Mouse (Mus musculus): Measurements from ENCODE around the gene Lama4. TPM values are rescaled to one million over a fixed set of nuclear protein-coding genes. Genes with fewer than 3 reads are reported as not detected.

The Lama4 gene
- polyA plus RNA-seq, 1 experiment from 2014 or later: 71.5 TPM

GRCm38 (mm10) chr10:39104803-39105449, 139.6 kb downstream of the Lama4 start:
- WGBS: 93% methylated on average over 8 of the region's 8 CpGs
- no peak overlapping the region for H3K4me3 ChIP-seq (ENCODE audit: low read length)
- H3K4me1 ChIP-seq (ENCODE audit: control insufficient read depth, insufficient read depth, low read length): no peaks in the 10 kb centered on the region
- H3K36me3 ChIP-seq (ENCODE audit: control insufficient read depth, insufficient read depth, low read length): peaks cover 28% of the 10 kb centered on the region
- no peaks in the 10 kb centered on the region for H3K9me3 ChIP-seq (ENCODE audit: control insufficient read depth, low read length)
- ATAC-seq (ENCODE audit: low FRiP score, low TSS enrichment): no peak
- no peak overlapping the region for H3K4me2 ChIP-seq (replicated peaks; ENCODE audit: low read depth, low read length)
- no peak overlapping the region for H3K9ac ChIP-seq (ENCODE audit: low read depth, low read length)
- no peak overlapping the region for H3K27ac ChIP-seq (ENCODE audit: low read depth, low read length)
- H3K27me3 ChIP-seq (ENCODE audit: control insufficient read depth, insufficient read depth, low read length): no peaks in the 10 kb centered on the region

- WGBS: 68% methylated on average over 3 of the region's 3 CpGs
- Histone ChIP-seq H3K9ac (ENCODE audit: low read depth, low read length) (no peak overlapping the region), H3K9me3 (ENCODE audit: control insufficient read depth, low read length) (no peaks in the 10 kb centered on the region), H3K27me3 (ENCODE audit: control insufficient read depth, insufficient read depth, low read length) (no peaks in the 10 kb centered on the region), H3K36me3 (ENCODE audit: control insufficient read depth, insufficient read depth, low read length) (peaks cover 28% of the 10 kb centered on the region), H3K4me2 (replicated peaks; ENCODE audit: low read depth, low read length) (no peak overlapping the region), H3K4me3 (ENCODE audit: low read length) (no peak overlapping the region), H3K4me1 (ENCODE audit: control insufficient read depth, insufficient read depth, low read length) (no peaks in the 10 kb centered on the region), H3K27ac (ENCODE audit: low read depth, low read length) (no peak overlapping the region)
- no peak for ATAC-seq (ENCODE audit: low FRiP score, low TSS enrichment)
These were observed 141.1 kb downstream of the Lama4 start for GRCm38 (mm10) chr10:39106413-39106812.

GRCm38 (mm10) chr10:39106935-39107334, 141.6 kb downstream of the Lama4 start:
- peaks cover 28% of the 10 kb centered on the region for H3K36me3 ChIP-seq (ENCODE audit: control insufficient read depth, insufficient read depth, low read length)
- ATAC-seq (ENCODE audit: low FRiP score, low TSS enrichment): no peak

GRCm38 (mm10) chr10:39108837-39109488, 143.6 kb downstream of the Lama4 start:
- Histone ChIP-seq H3K9me3 (ENCODE audit: control insufficient read depth, low read length) (no peaks in the 10 kb centered on the region), H3K4me3 (ENCODE audit: low read length) (no peak overlapping the region), H3K36me3 (ENCODE audit: control insufficient read depth, insufficient read depth, low read length) (peaks cover 16% of the 10 kb centered on the region; the same call in 1 of the 2 replicates), H3K27ac (ENCODE audit: low read depth, low read length) (no peak overlapping the region), H3K9ac (ENCODE audit: low read depth, low read length) (no peak overlapping the region), H3K27me3 (ENCODE audit: control insufficient read depth, insufficient read depth, low read length) (no peaks in the 10 kb centered on the region), H3K4me1 (ENCODE audit: control insufficient read depth, insufficient read depth, low read length) (no peaks in the 10 kb centered on the region), H3K4me2 (replicated peaks; ENCODE audit: low read depth, low read length) (no peak overlapping the region)
- no peak for ATAC-seq (ENCODE audit: low FRiP score, low TSS enrichment)
- 78% methylated on average over 10 of the region's 10 CpGs for WGBS

More at GRCm38 (mm10) chr10:39106935-39107334, 141.6 kb downstream of the Lama4 start:
- H3K9me3 ChIP-seq (ENCODE audit: control insufficient read depth, low read length): no peaks in the 10 kb centered on the region
- H3K9ac ChIP-seq (ENCODE audit: low read depth, low read length): no peak overlapping the region
- no peak overlapping the region for H3K4me3 ChIP-seq (ENCODE audit: low read length)
- no peaks in the 10 kb centered on the region for H3K4me1 ChIP-seq (ENCODE audit: control insufficient read depth, insufficient read depth, low read length)
- H3K27me3 ChIP-seq (ENCODE audit: control insufficient read depth, insufficient read depth, low read length): no peaks in the 10 kb centered on the region
- H3K4me2 ChIP-seq (replicated peaks; ENCODE audit: low read depth, low read length): no peak overlapping the region
- 74% methylated on average over 4 of the region's 4 CpGs for WGBS
- H3K27ac ChIP-seq (ENCODE audit: low read depth, low read length): no peak overlapping the region

GRCm38 (mm10) chr10:39109489-39109874, 144.2 kb downstream of the Lama4 start:
- Histone ChIP-seq H3K4me2 (replicated peaks; ENCODE audit: low read depth, low read length) (no peak overlapping the region), H3K27me3 (ENCODE audit: control insufficient read depth, insufficient read depth, low read length) (no peaks in the 10 kb centered on the region), H3K9ac (ENCODE audit: low read depth, low read length) (no peak overlapping the region), H3K36me3 (ENCODE audit: control insufficient read depth, insufficient read depth, low read length) (peaks cover 16% of the 10 kb centered on the region; the same call in 1 of the 2 replicates), H3K27ac (ENCODE audit: low read depth, low read length) (no peak overlapping the region), H3K9me3 (ENCODE audit: control insufficient read depth, low read length) (no peaks in the 10 kb centered on the region), H3K4me3 (ENCODE audit: low read length) (no peak overlapping the region), H3K4me1 (ENCODE audit: control insufficient read depth, insufficient read depth, low read length) (no peaks in the 10 kb centered on the region)
- 64% methylated on average over 4 of the region's 4 CpGs for WGBS
- no peak for ATAC-seq (ENCODE audit: low FRiP score, low TSS enrichment)

GRCm38 (mm10) chr10:39121412-39121811, 156.1 kb downstream of the Lama4 start:
- Histone ChIP-seq H3K9ac (ENCODE audit: low read depth, low read length) (no peak overlapping the region), H3K27ac (ENCODE audit: low read depth, low read length) (no peak overlapping the region), H3K9me3 (ENCODE audit: control insufficient read depth, low read length) (no peaks in the 10 kb centered on the region), H3K4me2 (replicated peaks; ENCODE audit: low read depth, low read length) (no peak overlapping the region), H3K27me3 (ENCODE audit: control insufficient read depth, insufficient read depth, low read length) (no peaks in the 10 kb centered on the region), H3K36me3 (ENCODE audit: control insufficient read depth, insufficient read depth, low read length) (no peaks in the 10 kb centered on the region), H3K4me3 (ENCODE audit: low read length) (no peak overlapping the region), H3K4me1 (ENCODE audit: control insufficient read depth, insufficient read depth, low read length) (no peaks in the 10 kb centered on the region)
- 40% methylated on average over 4 of the region's 4 CpGs for WGBS
- no peak for ATAC-seq (ENCODE audit: low FRiP score, low TSS enrichment)

GRCm38 (mm10) chr10:39133462-39134310, 168.4 kb downstream of the Lama4 start, which contains the start of the genes Fam229b and Tube1:
Gene Fam229b (minus strand): TSS chr10:39133914.
Gene Tube1 (plus strand): TSS chr10:39133976.
- Histone ChIP-seq H3K4me2 (replicated peaks; ENCODE audit: low read depth, low read length) (peak within 1 kb of the TSS; percentile 57), H3K36me3 (ENCODE audit: control insufficient read depth, insufficient read depth, low read length) (peaks cover 14% of the 10 kb centered on the region), H3K27me3 (ENCODE audit: control insufficient read depth, insufficient read depth, low read length) (no peaks in the 10 kb centered on the region), H3K4me1 (ENCODE audit: control insufficient read depth, insufficient read depth, low read length) (no peaks in the 10 kb centered on the region; the same call in 1 of the 2 replicates), H3K9me3 (ENCODE audit: control insufficient read depth, low read length) (no peaks in the 10 kb centered on the region), H3K27ac (ENCODE audit: low read depth, low read length) (no peak within 1 kb of the TSS), H3K4me3 (ENCODE audit: low read length) (peak within 1 kb of the TSS; percentile 59), H3K9ac (ENCODE audit: low read depth, low read length) (peak within 1 kb of the TSS; percentile 65)
- WGBS: 5% methylated on average over 47 of the region's 47 CpGs
- peak; percentile 96 for ATAC-seq (ENCODE audit: low FRiP score, low TSS enrichment)

GRCm38 (mm10) chr10:39137766-39138165, 172.5 kb downstream of the Lama4 start:
- H3K4me1 ChIP-seq (ENCODE audit: control insufficient read depth, insufficient read depth, low read length): no peaks in the 10 kb centered on the region; the same call in 1 of the 2 replicates
- no peak overlapping the region for H3K27ac ChIP-seq (ENCODE audit: low read depth, low read length)
- no peak overlapping the region for H3K4me3 ChIP-seq (ENCODE audit: low read length)
- H3K9ac ChIP-seq (ENCODE audit: low read depth, low read length): no peak overlapping the region
- H3K9me3 ChIP-seq (ENCODE audit: control insufficient read depth, low read length): no peaks in the 10 kb centered on the region
- ATAC-seq (ENCODE audit: low FRiP score, low TSS enrichment): no peak
- H3K4me2 ChIP-seq (replicated peaks; ENCODE audit: low read depth, low read length): no peak overlapping the region
- WGBS: 93% methylated on average over 3 of the region's 3 CpGs
- H3K27me3 ChIP-seq (ENCODE audit: control insufficient read depth, insufficient read depth, low read length): no peaks in the 10 kb centered on the region
- peaks cover 36% of the 10 kb centered on the region for H3K36me3 ChIP-seq (ENCODE audit: control insufficient read depth, insufficient read depth, low read length)

Data from kidney, embryonic 14.5 days (tissue).